Mouse (Mus musculus) small intestine, adult 2 months (tissue): ENCODE data around the gene Nup54.

Experiments
- CTCF ChIP-seq: fragments of 200-500 bp; IDR thresholded peaks from 2 replicates; pipeline ENCODE4 v1.5.1; 2012; ENCODE audit warnings: low read depth, mild to moderate bottlenecking, control low read depth, inconsistent platforms, low read length, moderate library complexity, mixed read lengths; ENCODE audit not compliant: insufficient replicate concordance, insufficient read length; ENCODE audit errors: extremely low read depth
- POLR2A ChIP-seq: fragments of 200-500 bp; IDR thresholded peaks from 2 replicates; pipeline ENCODE4 v1.6.1; 2012; ENCODE audit warnings: low read depth, mild to moderate bottlenecking, control low read depth, inconsistent platforms, low read length, moderate library complexity

DNA sequence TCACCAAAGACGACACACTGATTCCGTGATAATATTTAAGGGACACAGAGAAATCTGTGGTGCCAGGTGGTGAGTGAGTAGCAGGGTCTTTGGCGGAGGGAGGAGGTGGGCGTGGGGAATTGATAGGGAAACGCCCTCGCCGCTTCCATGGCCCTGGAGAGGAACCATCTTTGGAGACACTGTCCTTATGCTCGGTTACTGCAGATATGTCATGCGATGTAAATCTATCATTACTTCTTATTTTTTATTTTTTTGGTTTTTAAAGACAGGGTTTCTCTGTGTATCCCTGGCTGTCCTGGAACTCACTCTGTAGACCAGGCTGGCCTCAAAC, 52.7 kb downstream of the Nup54 start:
- no peak for TF ChIP-seq CTCF
- no peak for TF ChIP-seq POLR2A
